Mouse (Mus musculus) liver, embryonic 16.5 days (tissue): ENCODE results near the gene Cacna1g. TPM values are rescaled to one million over a fixed set of nuclear protein-coding genes. Genes with fewer than 3 reads are reported as not detected.

ENCODE experiments used
- ATAC-seq: fragments of 200-750 bp; cut with Nextera tagmentation; 2 replicates; pipeline ENCODE4 v1.8.0; 2017; ENCODE audit warnings: low read depth, mild to moderate bottlenecking, moderate number of reproducible peaks, moderate library complexity
- H3K27ac ChIP-seq: fragments of 300-500 bp; sonication (generic); 2 replicates; pipeline ENCODE4 v1.5.1; 2014; ENCODE audit warnings: mild to moderate bottlenecking, low read length
- H3K27me3 ChIP-seq: fragments of 300-500 bp; sonication (generic); 2 replicates; pipeline ENCODE4 v1.6.1; 2014; ENCODE audit warnings: low read depth, low read length, mixed read lengths; ENCODE audit not compliant: control insufficient read depth, insufficient read depth
- H3K36me3 ChIP-seq: fragments of 300-500 bp; sonication (generic); 2 replicates; pipeline ENCODE4 v1.6.1; 2014; ENCODE audit warnings: mild to moderate bottlenecking; ENCODE audit not compliant: control insufficient read depth, insufficient read depth
- H3K4me1 ChIP-seq: fragments of 300-500 bp; sonication (generic); 2 replicates; pipeline ENCODE4 v1.6.1; 2014; ENCODE audit warnings: low read depth, low read length, mixed read lengths; ENCODE audit not compliant: control insufficient read depth
- H3K4me2 ChIP-seq: fragments of 300-500 bp; sonication (generic); 2 replicates; pipeline ENCODE4 v1.6.1; 2014; ENCODE audit warnings: low read depth, low read length, mixed read lengths
- H3K4me3 ChIP-seq: fragments of 300-500 bp; sonication (generic); 2 replicates; pipeline ENCODE4 v1.5.1; 2014; ENCODE audit warnings: low read depth, mild to moderate bottlenecking, low read length
- H3K9ac ChIP-seq: fragments of 300-500 bp; sonication (generic); 2 replicates; pipeline ENCODE4 v1.6.1; 2014; ENCODE audit warnings: low read depth, low read length
- H3K9me3 ChIP-seq: fragments of 300-500 bp; sonication (generic); replicated peaks from 2 replicates; pipeline ENCODE4 v1.6.1; 2016; ENCODE audit warnings: low read length; ENCODE audit not compliant: control insufficient read depth
- WGBS: fragments of 180-500 bp; shearing (Covaris S2); extraction: QIAGEN DNeasy Blood & Tissue Kit; methylation state at CpG from one replicate; pipeline ENCODE4 v1.1.7; 2014; ENCODE audit not compliant: insufficient replicate concordance; 5-methylcytosine and 5-hydroxymethylcytosine counted together
- polyA plus RNA-seq: library from polyadenylated mRNA; unstranded; fragments of >200 nt; fragmentation: Nextera tagmentation; extraction: Ambion mirVana; gene quantifications from 2 replicates; pipeline ENCODE4 v1.2.1, GENCODE M21; 2015

Cacna1g gene
- polyA plus RNA-seq, 1 experiment from 2014 or later: 1.9 TPM

- 2% methylated on average over 52 of the region's 52 CpGs for WGBS
- H3K4me2 ChIP-seq: peak overlapping the region; percentile 75
- H3K27ac ChIP-seq: no peak overlapping the region
- ATAC-seq: no peak
- H3K4me1 ChIP-seq: peaks cover 9% of the 10 kb centered on the region
- no peaks in the 10 kb centered on the region for H3K36me3 ChIP-seq
- no peak overlapping the region for H3K9ac ChIP-seq
- H3K9me3 ChIP-seq: no peaks in the 10 kb centered on the region
- peaks cover 80% of the 10 kb centered on the region for H3K27me3 ChIP-seq
- H3K4me3 ChIP-seq: peak overlapping the region; percentile 50
Measured at GRCm38 (mm10) chr11:94472916-94473706, 887 bp downstream of the Cacna1g start.

DNA sequence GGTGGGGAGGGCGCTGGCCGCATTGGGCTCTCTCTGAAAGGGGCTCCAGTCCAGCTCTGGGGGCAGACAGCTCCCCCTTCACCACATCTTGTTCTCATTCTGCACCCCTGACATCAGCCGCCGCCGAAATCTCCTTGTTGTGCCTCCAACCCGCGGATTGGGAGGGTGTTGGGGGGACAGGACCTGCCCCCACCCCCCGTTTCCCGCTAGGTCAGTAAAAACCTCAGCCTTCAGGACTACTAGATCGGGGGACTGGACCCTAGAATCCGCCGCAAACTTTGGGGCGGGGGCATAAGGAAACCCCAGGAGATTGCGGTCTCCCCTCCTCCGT, 1.4 kb downstream of the Cacna1g start:
- Histone ChIP-seq H3K4me2 (no peak overlapping the region), H3K4me1 (peaks cover 9% of the 10 kb centered on the region), H3K36me3 (no peaks in the 10 kb centered on the region), H3K27ac (no peak overlapping the region), H3K4me3 (no peak overlapping the region), H3K27me3 (peaks cover 74% of the 10 kb centered on the region), H3K9ac (no peak overlapping the region), H3K9me3 (no peaks in the 10 kb centered on the region)
- under 1% methylated on average over 15 of the region's 15 CpGs for WGBS
- ATAC-seq: no peak

- H3K4me2 ChIP-seq: no peak overlapping the region
Measured at GRCm38 (mm10) chr11:94471740-94472584, 2.0 kb downstream of the Cacna1g start.

DNA sequence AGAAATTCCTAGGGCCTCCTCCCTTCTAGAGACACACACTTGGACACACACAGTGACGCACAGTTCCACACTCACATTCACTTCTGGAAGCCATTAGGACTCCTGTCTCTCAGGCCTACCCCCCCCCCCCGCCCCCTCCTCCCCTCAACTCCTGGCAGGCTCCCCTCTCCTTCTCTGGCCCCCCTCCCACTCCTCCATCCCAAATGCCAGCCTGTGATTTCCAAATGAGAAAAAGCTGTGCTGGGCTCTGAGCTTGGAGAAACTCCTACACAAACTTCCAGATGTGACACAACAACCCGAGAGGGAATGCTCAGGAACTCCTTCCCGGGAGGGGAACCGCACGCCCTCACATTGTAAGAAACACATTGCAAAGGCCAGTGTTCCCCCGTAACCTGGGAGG, 3.6 kb downstream of the Cacna1g start:
- Histone ChIP-seq H3K4me3 (no peak overlapping the region), H3K9me3 (no peaks in the 10 kb centered on the region), H3K36me3 (no peaks in the 10 kb centered on the region), H3K27ac (no peak overlapping the region), H3K9ac (no peak overlapping the region), H3K4me2 (no peak overlapping the region), H3K27me3 (peaks cover 55% of the 10 kb centered on the region), H3K4me1 (peaks cover 9% of the 10 kb centered on the region)
- ATAC-seq: no peak
- WGBS: 60% methylated on average over 7 of the region's 7 CpGs

More at GRCm38 (mm10) chr11:94471740-94472584, 2.0 kb downstream of the Cacna1g start:
- Histone ChIP-seq H3K9me3 (no peaks in the 10 kb centered on the region), H3K4me3 (no peak overlapping the region), H3K4me1 (peaks cover 9% of the 10 kb centered on the region), H3K27ac (no peak overlapping the region), H3K27me3 (peaks cover 68% of the 10 kb centered on the region), H3K36me3 (no peaks in the 10 kb centered on the region), H3K9ac (no peak overlapping the region)
- ATAC-seq: no peak
- 4% methylated on average over 17 of the region's 17 CpGs for WGBS

DNA sequence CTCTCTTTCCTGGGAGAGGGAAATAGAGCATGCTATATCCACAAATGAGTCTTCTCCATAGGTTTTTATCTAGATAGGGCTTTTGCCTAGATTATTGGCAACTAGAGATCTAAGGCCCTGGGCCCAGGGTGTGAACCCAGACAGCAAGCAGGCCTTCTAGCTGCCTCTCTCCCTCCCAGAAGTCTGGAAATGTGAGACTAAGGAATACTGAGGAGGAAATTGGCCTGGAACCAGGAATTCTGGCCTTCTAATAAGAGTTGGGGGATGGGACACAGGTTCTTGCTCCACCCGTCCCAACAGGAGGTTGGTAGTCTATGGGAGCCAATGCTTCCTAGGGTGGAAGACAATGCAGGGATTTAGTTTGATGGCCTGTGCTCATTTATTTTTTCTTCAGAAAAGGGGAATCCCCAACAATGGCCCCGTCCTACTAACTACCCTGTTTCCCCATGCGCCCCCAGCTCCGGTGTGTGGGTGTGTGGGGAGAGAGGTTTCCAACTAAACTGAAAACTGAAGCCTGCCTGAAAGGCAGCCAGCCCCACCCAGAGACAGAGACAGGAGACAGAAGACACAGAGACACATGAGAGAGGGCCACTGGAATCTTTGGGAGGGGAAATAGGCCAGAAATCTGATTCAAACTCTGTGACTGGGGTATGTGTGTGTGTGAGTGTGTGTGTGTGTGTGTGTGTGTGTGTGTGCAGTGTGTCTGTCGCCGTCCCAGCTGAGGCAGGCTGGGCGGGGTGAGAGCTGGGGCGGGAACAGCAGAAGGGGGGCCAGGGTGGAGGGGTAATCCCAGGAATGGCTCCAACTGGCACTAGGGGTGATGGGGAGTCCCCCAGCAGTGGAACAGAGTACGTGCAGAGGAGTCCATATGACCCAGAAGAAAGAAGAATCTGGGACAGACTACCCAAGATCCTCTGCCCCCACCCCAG, 4.6 kb downstream of the Cacna1g start:
- Histone ChIP-seq H3K4me3 (no peak overlapping the region), H3K4me1 (peaks cover 7% of the 10 kb centered on the region), H3K27ac (no peak overlapping the region), H3K4me2 (no peak overlapping the region), H3K9ac (no peak overlapping the region), H3K9me3 (no peaks in the 10 kb centered on the region), H3K36me3 (no peaks in the 10 kb centered on the region), H3K27me3 (peaks cover 47% of the 10 kb centered on the region)
- ATAC-seq: no peak
- 32% methylated on average over 9 of the region's 9 CpGs for WGBS

DNA sequence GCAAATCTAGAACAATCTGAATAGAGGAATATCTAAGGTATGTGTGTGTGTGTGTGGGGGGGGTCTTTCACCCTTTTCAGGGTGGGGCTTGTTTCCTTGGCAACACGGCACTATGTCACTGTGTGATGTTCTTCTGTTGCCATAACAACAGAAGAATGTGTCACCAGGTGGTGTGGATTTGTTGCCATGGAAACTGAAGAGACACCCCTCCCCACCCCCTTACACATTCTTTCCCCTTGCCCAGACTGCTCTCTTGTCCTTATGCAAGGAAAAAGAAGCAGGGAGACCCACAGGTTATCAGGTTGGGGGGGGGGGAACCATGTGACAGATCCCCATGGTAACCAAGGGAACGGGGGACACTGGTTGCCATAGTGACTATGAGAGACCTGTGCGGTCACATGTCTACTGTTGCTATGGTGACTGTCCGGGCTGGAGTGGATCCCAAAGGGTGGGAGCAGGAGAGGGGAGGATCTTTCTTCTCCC, 5.4 kb downstream of the Cacna1g start:
- Histone ChIP-seq H3K27ac (no peak overlapping the region), H3K4me2 (no peak overlapping the region), H3K36me3 (no peaks in the 10 kb centered on the region), H3K27me3 (peaks cover 40% of the 10 kb centered on the region), H3K9me3 (no peaks in the 10 kb centered on the region), H3K4me1 (peaks cover 2% of the 10 kb centered on the region), H3K9ac (no peak overlapping the region), H3K4me3 (no peak overlapping the region)
- 42% methylated on average over 4 of the region's 4 CpGs for WGBS
- no peak for ATAC-seq

DNA sequence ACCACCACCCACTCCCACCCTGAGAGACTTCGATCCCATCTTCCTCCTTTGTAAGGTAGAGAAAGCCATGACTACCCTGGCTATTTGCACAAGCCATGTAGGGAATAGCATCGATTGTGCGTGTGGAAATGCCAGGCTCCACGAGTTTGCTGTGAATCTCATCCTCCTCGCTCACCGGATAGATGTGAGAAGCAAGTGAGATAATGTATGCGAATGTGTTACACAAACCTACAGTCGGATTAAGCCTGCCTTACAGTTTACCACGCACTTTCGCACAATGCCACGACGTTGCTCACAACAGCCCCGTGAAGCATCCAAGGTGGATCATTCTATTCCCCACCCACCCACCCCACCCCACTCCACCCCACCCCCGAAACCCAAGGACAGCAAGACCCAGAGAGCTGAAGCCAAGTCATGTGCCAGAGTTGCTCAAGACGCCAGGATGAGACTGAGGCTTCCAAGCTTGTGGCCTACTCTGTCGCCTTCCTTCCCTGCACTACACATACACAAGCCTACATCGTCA, 7.6 kb downstream of the Cacna1g start:
- WGBS: 68% methylated on average over 17 of the region's 17 CpGs
- no peak overlapping the region for H3K27ac ChIP-seq
- H3K4me2 ChIP-seq: no peak overlapping the region
- H3K36me3 ChIP-seq: no peaks in the 10 kb centered on the region
- H3K4me3 ChIP-seq: no peak overlapping the region
- no peak overlapping the region for H3K9ac ChIP-seq
- no peaks in the 10 kb centered on the region for H3K9me3 ChIP-seq
- peaks cover 17% of the 10 kb centered on the region for H3K27me3 ChIP-seq
- H3K4me1 ChIP-seq: no peaks in the 10 kb centered on the region; the same call in 1 of the 2 replicates
- no peak for ATAC-seq

DNA sequence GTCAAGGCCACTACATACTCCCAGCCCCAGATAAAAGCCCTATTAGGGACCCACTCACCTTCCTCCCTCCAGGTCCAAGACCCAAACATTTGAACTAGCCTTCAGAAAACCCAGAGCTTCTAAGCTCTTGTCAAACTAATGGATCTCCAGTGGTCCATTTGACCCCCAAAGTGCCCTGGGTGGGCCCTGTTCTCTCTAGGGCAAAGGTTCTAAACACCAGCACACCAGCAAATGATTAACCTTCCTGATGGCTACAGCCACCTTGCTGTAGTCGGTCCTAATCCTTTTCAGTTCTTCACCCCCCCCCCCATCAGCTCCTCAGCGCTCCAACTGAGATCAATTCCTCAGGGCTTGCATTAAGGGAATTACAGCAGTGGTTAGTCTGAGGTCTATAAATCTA, 9.8 kb downstream of the Cacna1g start:
- no peaks in the 10 kb centered on the region for H3K36me3 ChIP-seq
- WGBS: 31% methylated on average over 2 of the region's 2 CpGs
- no peak overlapping the region for H3K4me2 ChIP-seq
- no peaks in the 10 kb centered on the region for H3K9me3 ChIP-seq
- H3K27me3 ChIP-seq: peaks cover 5% of the 10 kb centered on the region
- no peak overlapping the region for H3K27ac ChIP-seq
- no peaks in the 10 kb centered on the region; the same call in 1 of the 2 replicates for H3K4me1 ChIP-seq
- ATAC-seq: no peak
- no peak overlapping the region for H3K4me3 ChIP-seq
- no peak overlapping the region for H3K9ac ChIP-seq
